Mouse (Mus musculus) liver, adult 2 months (tissue): ENCODE measurements at regions not wholly inside any gene's neighbourhood (a gene's known extent, or its start where the extent isn't known, plus 50 kb on each side); places are given as distances from the start of the nearest gene placed in this dataset.

Source experiments
- CTCF ChIP-seq: fragments of 200-500 bp; IDR thresholded peaks from 2 replicates; pipeline ENCODE4 v1.5.1; 2011; ENCODE audit warnings: low read depth, low read length, control low read depth
- POLR2A ChIP-seq: fragments of 200-500 bp; IDR thresholded peaks from 2 replicates; pipeline ENCODE4 v1.6.1; 2011; ENCODE audit warnings: low read length, control low read depth; ENCODE audit not compliant: insufficient read depth; ENCODE audit errors: extremely low read depth

GRCm38 (mm10) chr9:67160350-67160749, 111.1 kb upstream of the Tpm1 start:
- TF ChIP-seq CTCF, result no peak
- TF ChIP-seq POLR2A, result no peak
